Mouse (Mus musculus) neutrophil, adult 5-6 weeks (primary cell): ENCODE measurements around the gene Fmc1. TPM values are rescaled to one million over a fixed set of nuclear protein-coding genes. Genes with fewer than 3 reads are reported as not detected.

ENCODE experiments used
- ATAC-seq: fragments of 151-379, 151-347 bp; 2 replicates; pipeline ENCODE4 v1.8.0; 2017; ENCODE audit warnings: mild to moderate bottlenecking, moderate TSS enrichment; ENCODE audit not compliant: insufficient number of reproducible peaks, poor library complexity, low FRiP score, severe bottlenecking; ENCODE audit errors: extremely low read depth
- total RNA-seq: library from RNA; stranded (forward); fragments of 200-1000 nt; gene quantifications from 2 replicates; pipeline ENCODE4 v1.2.3, GENCODE M21; 2017

Fmc1 gene
- total RNA-seq, 1 experiment from 2014 or later = 7.9 TPM

GRCm38 (mm10) chr6:38551062-38551988, 18.0 kb downstream of the Fmc1 start, which contains the start of gene Luc7l2:
Gene Luc7l2, plus strand, starts transcription at chr6:38551334.
- peak; percentile 87 for ATAC-seq

- ATAC-seq = peak; percentile 80
Observed at GRCm38 (mm10) chr6:38551989-38552635, 18.8 kb downstream of the Fmc1 start.

- no peak for ATAC-seq
Observed at GRCm38 (mm10) chr6:38552636-38553000, 19.3 kb downstream of the Fmc1 start.

- ATAC-seq = peak; percentile 81
Observed at GRCm38 (mm10) chr6:38576096-38576495, 42.8 kb downstream of the Fmc1 start.

GRCm38 (mm10) chr6:38580112-38580857, 47.0 kb downstream of the Fmc1 start:
- ATAC-seq = no peak

- no peak for ATAC-seq
Observed at GRCm38 (mm10) chr6:38581711-38582110, 48.4 kb downstream of the Fmc1 start.

Other genes starting within 250 kb of the Fmc1 start
- gene Zc3hav1l, start 234.2 kb upstream of the Fmc1 start, total RNA-seq = 0.81 and 1.5 TPM in 2 replicates
- gene Zc3hav1, start 178.9 kb upstream of the Fmc1 start, total RNA-seq = 141 and 159 TPM in 2 replicates
- gene Ttc26, start 152.0 kb upstream of the Fmc1 start, total RNA-seq = not detected in 2 replicates
- 41.0 and 51.3 TPM in 2 replicates for gene Ubn2, start 99.6 kb upstream of the Fmc1 start, total RNA-seq
- gene Luc7l2, start 17.8 kb downstream of the Fmc1 start, total RNA-seq = 403 and 418 TPM in 2 replicates
- 0.23 TPM in 1 of 2 replicates, not detected in the other for gene Klrg2, start 103.7 kb downstream of the Fmc1 start, total RNA-seq
- not detected in 2 replicates for gene Clec2l, start 129.6 kb downstream of the Fmc1 start, total RNA-seq